Mouse (Mus musculus) embryonic stem cell, embryonic (primary cell): ENCODE results near the gene Ttll8.

Experiments used
- CTCF ChIA-PET, 4 experiments: fragments of 300-600 bp in 2 of 4; fragments of 350-600 bp in 2 of 4; sonication (Branson Sonifier 250); formaldehyde crosslinking; loops; one replicate each; lab custom pipeline; 2022; ENCODE audit warnings: inconsistent platforms in 2 of 4; lab: Charles Lee
- POLR2A ChIA-PET, 4 experiments: fragments of 300-600 bp in 2 of 4; fragments of 350-600 bp in 2 of 4; sonication (Branson Sonifier 250); formaldehyde crosslinking; loops; one replicate each; lab custom pipeline; 2022; ENCODE audit warnings: antibody characterized with exemption in 4 of 4, inconsistent platforms in 1 of 4; lab: Charles Lee

Gene Ttll8

DNA sequence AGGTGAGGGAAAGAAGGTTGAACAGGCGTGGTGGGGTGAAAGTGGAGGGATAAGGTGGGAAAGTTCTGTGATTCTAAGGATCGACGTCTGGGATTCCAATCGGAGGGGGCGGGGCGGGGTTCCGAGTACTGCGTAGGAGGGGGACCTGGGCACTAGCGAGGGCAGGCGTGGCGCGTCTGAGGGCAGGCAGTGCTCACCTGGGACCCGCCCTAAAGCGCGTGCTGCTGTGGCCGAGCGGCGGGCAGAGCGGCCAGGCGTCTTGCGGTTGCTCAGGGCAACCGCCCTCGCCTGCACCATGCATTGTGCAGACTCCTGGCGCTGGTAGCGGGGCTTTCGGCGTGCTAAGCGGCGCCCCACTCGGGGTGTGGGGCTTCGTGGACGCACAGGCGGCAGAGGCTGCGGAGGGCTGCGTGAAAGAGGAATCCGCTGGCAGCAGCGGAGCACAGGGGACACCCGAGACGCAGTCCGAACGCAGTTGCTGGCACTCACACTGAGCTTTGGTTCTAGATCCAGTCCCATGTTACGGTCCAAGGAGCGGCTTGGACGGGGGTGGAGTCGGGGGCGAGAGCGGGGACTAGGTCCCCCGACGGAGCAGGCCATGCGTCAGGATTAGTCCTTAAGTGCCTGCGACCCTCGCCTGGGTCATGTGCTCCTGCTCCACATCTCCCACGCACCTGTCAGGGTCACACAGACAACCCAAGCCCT, at the start of gene Ttll8:
Ttll8 (minus strand) TSS at position 51 of the 705 bp plus-strand sequence.
- ChIA-PET CTCF (interaction anchor here in 1 of 4 experiments (0.7 kb wide), 1 partner anchor 98 kb away, joined by 4 read pairs; no protein-coding TSS in a partner anchor), POLR2A (interaction anchor here in 2 of 4 experiments (0.6 to 1.2 kb wide), 2 partner anchors 106 to 231 kb away, joined by 3 read pairs; no protein-coding TSS in a partner anchor)

DNA sequence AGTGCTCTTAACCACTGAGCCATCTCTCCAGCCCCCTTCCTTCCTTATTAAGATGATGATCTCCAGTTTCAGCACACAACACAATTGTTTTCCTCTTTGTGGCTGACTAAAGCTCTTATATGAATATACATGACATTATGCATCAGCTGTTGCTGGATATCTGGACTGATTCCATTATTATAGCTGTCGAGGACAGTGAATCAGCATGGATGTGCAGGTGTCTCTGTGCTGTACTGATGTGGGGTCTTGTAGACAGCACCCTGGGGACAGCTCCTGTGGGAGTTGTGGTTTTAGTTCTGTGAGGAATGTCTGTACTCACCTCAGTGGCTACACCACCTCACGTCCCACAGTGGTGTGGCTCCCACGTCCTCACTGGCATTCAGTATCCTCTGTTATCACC, 47.0 kb upstream of the Ttll8 start:
- CTCF ChIA-PET: interaction anchor here in 1 of 4 experiments (0.9 kb wide), 1 partner anchor 10 kb away, joined by 3 read pairs; no protein-coding TSS in a partner anchor
- POLR2A ChIA-PET: no interaction called here

DNA sequence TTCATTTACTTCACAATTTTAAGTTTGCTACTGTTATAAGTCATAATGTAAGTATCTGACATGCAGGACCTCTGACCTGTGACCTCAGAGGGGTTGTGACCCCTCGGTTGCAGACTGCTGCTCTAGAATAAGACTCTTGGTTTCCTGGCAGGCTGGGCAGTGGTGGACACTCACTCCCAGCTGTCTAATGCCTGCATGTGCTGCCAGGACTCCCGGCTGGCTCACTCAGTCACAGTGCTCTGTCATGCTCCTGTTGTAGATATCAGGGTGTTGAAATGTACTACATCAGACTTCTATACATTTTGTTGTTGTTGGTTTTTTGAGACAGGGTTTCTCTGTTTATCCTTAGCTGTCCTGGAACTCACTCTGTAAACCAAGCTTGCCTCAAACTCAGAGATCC, 46.1 kb upstream of the Ttll8 start:
- ChIA-PET CTCF (no interaction called here), POLR2A (no interaction called here)

DNA sequence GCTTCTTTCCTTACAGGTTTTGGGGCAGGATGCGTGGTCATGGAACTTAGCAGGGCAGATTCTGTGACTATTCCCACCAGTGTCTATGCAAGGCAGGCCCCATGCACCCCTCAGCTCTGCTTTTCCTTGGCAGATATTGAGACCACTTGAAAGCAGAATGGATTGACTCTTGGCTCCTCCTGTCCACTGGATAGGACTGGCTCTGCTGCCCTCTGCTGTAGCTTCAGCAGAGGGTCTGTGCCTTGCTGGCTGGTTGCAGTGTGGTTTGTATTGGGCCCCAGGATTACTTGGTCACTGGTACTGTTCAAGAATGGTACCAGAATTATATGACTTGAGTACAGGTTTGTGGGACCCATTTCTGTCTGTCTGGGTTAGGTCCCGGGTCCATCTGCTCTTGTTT, 44.9 kb upstream of the Ttll8 start:
- ChIA-PET CTCF (interaction anchor here in 2 of 4 experiments (0.6 to 1.4 kb wide), 3 partner anchors 16 to 224 kb away, joined by 3 to 6 read pairs (median 4); no protein-coding TSS in a partner anchor), POLR2A (interaction anchor here in 2 of 4 experiments (0.6 to 1.2 kb wide), 4 partner anchors 9 to 180 kb away, joined by 3 to 11 read pairs (median 3); partner anchors contain the start of genes Alg12 (in 1 of the 2) and Pim3 (in 1 of the 2))

DNA sequence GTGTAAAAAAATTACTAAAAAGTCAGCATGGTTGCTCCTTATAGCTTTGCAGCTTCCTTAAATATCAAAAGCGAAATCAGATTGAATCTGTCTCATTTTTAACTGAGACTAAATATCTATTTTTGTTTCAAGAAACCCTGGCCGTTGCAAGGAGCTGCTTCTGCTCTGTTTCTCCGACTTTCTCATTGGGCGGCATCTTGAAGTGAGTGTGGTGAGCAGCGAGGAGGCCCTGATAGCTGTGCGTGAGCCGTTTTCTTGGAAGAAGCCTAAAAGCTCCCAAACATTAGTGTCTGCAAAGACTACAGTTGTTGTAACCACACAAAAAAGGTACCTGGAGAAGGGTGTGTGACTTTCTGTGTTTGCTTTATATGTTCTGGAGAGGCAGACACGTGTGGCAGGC, 44.4 kb upstream of the Ttll8 start:
- CTCF ChIA-PET: interaction anchor here in 2 of 4 experiments (0.5 to 1.4 kb wide), 4 partner anchors 15 to 224 kb away, joined by 3 to 6 read pairs (median 4); no protein-coding TSS in a partner anchor
- POLR2A ChIA-PET: interaction anchor here in 1 of 4 experiments (1.0 to 1.2 kb wide), 3 partner anchors 9 to 180 kb away, joined by 3 read pairs; partner anchors contain the start of genes Alg12 and Pim3

DNA sequence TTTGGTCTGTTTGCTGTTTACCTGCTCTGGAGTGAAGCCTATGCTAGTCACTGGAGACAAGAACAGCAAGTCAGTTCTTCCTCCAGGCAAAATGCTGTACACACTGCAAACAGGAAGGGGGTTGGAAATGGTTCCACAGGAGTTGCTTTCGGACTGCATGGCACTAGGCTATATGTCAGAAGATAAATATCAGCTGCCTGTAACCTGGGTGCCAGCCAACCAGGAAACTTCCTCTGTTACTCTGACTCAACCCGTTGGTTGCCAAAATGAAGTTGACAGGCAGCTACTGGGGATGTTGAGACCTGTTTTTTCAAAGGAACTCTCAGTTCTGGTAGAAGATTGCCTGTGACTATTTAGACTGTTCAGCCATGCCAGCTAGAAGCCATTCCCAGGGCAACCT, 35.0 kb upstream of the Ttll8 start:
- ChIA-PET POLR2A (no interaction called here), CTCF (no interaction called here)

DNA sequence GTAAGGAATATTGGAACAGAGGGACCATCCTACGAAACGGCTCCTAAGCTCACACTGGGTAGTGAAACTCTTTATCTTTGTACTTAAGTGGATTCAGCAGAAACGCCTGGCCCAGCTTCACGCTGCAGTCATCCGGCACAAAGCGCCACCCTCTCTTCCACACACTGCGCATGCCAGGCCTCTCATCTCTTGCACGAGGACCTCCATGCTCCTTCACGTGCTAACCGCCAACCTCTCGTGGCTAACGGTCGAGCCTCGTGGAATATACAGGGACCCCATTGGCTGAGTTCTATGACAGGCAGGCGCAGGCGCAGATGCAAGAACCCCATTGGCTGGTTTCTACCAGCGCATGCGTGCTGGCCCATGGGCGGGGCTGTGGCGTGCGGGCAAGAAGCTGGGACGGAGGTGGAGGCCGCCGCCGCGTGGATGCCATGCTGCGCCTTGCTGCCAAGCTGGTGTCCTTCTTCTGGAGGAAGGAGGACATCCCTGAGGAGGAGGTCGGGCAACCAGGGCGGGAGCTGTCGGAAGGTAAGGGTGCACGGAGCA, 28.4 kb upstream of the Ttll8 start, which contains the start of gene Mov10l1:
Mov10l1 (plus strand) TSS at position 376 of the 546 bp plus-strand sequence.
- ChIA-PET POLR2A (interaction anchor here in 3 of 4 experiments (0.6 to 1.0 kb wide), 3 partner anchors 13 to 219 kb away, joined by 3 to 4 read pairs (median 3); partner anchors contain the start of gene Pim3 (in 1 of the 3)), CTCF (interaction anchor here in 3 of 4 experiments (0.9 to 1.5 kb wide), 4 partner anchors 16 to 155 kb away, joined by 3 to 4 read pairs (median 4); no protein-coding TSS in a partner anchor)

DNA sequence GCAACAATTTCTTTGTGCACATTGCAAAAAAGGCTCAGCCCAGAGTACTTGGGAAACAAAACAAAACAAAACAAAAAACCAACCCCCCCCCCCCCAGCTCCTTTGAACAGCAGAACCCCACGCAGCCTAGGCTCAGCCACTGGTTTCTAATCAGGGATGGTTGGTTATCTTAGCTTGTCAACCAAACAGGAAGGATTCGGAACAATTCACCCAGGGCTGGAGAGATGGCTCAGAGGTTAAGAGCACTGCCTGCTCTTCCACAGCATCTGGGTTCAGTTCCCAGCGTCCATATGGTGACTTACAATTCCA, 24.9 kb upstream of the Ttll8 start:
- CTCF ChIA-PET: interaction anchor here in 1 of 4 experiments (0.5 kb wide), 1 partner anchor 148 kb away, joined by 3 read pairs; no protein-coding TSS in a partner anchor
- POLR2A ChIA-PET: no interaction called here

DNA sequence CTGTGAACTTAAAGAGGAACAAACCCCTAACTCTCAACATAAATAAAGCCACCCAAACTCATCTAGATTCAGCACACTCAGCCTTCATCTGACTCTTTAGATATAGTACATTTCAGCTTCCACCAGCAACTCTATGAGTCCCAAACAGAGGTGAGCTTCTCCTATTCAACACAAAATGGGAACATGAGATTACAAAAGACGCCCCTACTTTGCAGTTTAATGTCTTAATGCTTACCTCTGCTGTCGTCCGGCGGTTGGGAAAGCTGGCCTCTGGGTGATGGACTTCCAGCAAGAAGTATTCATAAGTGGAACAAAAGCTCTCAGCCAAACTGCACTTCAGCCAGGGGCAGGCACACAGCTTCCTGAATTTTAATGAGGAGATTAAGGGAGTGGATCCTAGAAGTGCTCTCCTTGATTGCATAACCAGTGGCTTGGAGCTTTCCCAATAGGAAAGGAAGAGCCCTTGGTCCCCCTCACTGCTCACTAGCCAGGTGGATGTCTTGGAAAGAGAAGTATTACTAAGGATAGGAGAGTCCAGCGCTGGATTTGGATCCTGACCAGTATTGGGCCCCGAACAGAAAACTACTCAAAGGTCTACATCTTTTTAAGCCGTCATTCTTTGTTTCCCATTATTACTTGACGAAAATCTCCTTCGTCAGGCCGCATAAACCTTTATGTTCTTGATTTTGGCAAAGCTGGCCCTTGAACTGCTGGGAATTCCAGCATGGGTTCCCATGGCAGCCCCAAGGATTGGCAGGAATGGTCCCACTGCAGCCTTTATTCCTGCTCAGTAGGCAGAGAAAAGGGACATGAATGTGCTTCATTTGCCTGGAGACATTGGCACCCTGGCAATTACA, 24.3 kb upstream of the Ttll8 start, which contains the start of gene Mlc1:
Mlc1 (minus strand) TSS at position 727 of the 857 bp plus-strand sequence.
- POLR2A ChIA-PET: no interaction called here
- CTCF ChIA-PET: no interaction called here

DNA sequence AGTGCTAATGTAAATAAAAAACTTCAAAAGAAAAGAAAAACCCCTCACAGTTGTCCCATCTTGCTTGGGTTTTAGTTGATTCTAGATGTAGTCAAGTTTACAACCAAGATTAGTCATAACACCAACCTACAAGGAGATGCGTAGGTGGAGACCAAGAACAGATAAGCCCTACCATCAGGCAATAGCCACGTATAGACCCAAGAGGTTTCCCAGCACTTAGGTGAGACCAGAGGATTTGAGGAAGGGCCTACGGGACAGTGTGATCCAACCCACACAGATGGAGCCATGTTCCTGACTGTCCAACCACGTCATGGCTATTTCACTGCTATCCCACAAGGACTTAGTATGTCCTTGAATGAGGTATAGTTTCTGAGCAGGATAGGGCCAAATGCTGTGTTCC, 18.1 kb upstream of the Ttll8 start:
- ChIA-PET POLR2A (interaction anchor here in 1 of 4 experiments (0.6 kb wide), 1 partner anchor 220 kb away, joined by 4 read pairs; no protein-coding TSS in a partner anchor), CTCF (no interaction called here)

DNA sequence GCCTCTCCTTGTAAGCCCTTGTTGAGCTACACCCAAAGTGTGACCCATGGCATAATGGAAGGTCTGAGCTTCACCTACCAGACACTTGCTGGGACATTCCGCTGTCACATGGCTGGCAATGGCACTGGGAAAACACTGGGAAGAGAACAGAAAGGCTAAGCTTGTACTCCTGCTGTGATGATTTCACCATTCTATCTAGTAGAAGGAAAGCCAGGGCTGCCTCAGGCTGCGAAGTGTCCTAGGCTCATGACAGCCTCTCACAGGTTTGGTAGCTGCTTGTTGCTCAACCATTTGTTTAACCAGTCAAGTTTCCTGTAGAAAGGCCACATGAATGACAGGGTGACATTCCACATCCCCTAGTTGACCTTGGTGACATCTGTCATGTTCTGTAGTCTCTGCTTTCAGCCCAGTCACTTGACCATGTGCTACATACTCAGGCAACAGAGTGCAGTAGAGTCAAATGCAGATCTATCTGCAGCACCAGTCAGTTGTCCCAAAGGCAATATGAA, 9.9 kb upstream of the Ttll8 start:
- ChIA-PET POLR2A (interaction anchor here in 2 of 4 experiments (0.7 to 1.1 kb wide), 3 partner anchors 100 to 247 kb away, joined by 3 read pairs; partner anchors contain the start of gene Trabd (in 1 of the 2)), CTCF (interaction anchor here in 2 of 4 experiments (0.5 to 0.7 kb wide), 2 partner anchors 42 to 61 kb away, joined by 3 read pairs; no protein-coding TSS in a partner anchor)

DNA sequence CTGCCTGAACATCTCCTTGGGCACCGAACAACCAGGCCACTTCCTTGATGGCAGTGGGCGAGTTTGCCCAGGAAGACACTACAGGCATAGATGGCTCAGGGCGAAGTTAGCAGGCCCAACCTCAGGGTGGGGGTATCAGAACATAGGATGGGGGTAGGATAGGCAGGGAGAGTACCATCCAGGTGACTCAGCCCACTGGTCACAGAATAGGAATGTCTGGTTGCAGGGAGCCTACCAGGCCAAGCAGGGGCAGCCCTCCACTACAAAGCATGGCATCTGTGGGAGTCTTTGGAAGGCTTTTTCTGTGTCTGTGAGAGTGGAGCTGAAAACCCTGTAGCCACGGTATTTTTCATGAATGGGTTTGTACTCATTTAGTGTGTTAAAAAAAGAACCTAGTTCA, 3.3 kb upstream of the Ttll8 start:
- POLR2A ChIA-PET: no interaction called here

DNA sequence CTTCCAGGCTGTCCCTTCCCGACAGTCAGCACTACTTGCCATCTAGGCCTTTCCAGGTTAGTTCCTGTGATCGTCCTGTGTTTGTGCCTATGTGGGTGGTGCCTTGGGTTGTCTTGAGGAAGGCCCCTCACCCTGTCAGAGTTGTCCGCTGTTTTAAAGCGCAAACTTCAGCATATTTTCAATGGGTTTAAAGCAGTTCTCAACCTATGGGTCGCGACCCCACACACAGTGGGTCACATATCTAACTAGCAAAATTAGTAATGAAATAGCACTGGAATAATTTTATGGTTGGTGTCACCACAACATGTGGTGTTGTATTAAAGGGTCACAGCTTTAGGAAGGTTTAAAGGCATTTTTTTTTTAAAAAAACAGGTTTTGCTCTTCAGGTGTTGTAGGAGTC, 1.1 kb upstream of the Ttll8 start:
- ChIA-PET POLR2A (interaction anchor here in 1 of 4 experiments (0.6 kb wide), 1 partner anchor 230 kb away, joined by 3 read pairs; no protein-coding TSS in a partner anchor), CTCF (interaction anchor here in 1 of 4 experiments (0.6 kb wide), 1 partner anchor 256 kb away, joined by 3 read pairs; the partner anchor contains the start of gene Ppp6r2)

More for the DNA sequence above, 3.3 kb upstream of the Ttll8 start:
- CTCF ChIA-PET: interaction anchor here in 1 of 4 experiments (0.6 kb wide), 1 partner anchor 74 kb away, joined by 3 read pairs; no protein-coding TSS in a partner anchor

DNA sequence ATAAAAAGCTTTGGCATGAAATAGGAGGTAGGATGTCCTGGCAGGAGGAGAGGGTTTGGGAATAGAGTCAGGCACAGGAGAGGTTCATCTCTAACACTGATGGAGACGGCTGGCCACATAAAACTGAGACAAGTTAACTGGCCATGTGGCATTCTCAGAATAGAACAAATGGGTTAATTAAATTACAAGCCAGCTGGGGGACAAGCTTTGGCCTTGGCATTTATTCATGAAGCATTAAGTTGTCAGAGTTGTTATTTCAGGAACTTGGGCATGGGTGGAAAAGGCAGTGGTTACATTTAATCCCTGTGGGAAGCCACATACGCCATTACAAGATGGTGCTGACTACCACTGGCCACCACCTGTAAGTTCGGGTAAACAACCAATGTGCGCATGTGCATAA, 3.0 kb downstream of the Ttll8 start:
- CTCF ChIA-PET: no interaction called here

DNA sequence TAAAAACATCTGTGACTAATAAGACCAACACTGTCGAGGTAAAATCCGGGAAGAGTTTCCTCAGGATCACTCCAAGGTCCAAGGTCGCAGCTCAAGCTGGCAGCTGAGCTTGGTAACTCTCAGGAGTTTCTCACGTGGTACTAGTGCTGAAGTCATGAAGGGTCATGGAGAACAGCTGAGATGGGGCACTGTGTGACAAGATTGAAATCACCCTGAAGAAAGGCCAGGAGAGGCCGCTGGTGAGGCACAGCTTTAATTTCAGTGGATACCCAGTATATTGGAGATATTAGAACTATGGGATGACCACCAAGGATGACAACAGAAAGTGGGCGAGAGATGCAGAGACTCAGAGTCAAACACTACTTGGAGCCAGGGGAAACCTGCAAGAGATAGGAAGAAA, 7.4 kb downstream of the Ttll8 start:
- CTCF ChIA-PET: interaction anchor here in 3 of 4 experiments (0.6 to 1.1 kb wide), 3 partner anchors 25 to 119 kb away, joined by 3 read pairs; no protein-coding TSS in a partner anchor
- POLR2A ChIA-PET: interaction anchor here in 1 of 4 experiments (0.9 kb wide), 1 partner anchor 79 kb away, joined by 4 read pairs; no protein-coding TSS in a partner anchor

More for the DNA sequence above, 3.0 kb downstream of the Ttll8 start:
- POLR2A ChIA-PET: interaction anchor here in 1 of 4 experiments (1.2 kb wide), 1 partner anchor 89 kb away, joined by 5 read pairs; the partner anchor contains the start of gene Pim3

DNA sequence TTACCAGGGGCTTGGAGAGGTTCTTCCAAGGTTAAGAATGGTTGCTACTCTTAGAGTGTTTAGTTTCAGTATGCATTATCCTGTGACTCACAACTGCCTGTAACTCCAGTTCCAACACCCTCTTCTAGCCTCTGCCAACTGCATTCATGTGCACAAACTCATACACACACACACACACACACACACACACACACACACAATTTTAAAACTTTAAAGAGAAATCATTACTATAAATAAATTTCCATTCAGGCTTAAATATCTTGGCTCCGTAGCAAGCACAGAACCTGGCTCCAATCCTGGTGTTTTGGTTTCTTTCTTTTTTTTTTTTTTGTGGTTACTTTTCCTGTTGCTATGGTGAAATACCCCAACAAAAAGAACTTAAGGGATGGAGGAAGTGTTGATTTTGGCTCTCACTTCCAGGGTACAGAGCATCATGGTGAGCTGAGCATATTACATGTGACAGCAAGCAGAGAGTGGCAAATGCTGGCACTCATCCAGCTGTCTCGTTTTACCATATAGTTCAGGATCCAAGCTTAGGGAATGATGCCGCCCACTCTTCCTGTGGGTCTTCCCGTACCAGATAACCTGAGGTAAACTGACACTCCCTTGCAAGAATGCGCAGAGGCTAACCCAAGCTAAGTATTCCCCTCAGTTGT, 10.2 kb downstream of the Ttll8 start:
- ChIA-PET POLR2A (interaction anchor here in 1 of 4 experiments (0.6 kb wide), 2 partner anchors 123 to 428 kb away, joined by 3 to 4 read pairs; no protein-coding TSS in a partner anchor), CTCF (interaction anchor here in 1 of 4 experiments (0.7 kb wide), 1 partner anchor 325 kb away, joined by 3 read pairs; no protein-coding TSS in a partner anchor)

DNA sequence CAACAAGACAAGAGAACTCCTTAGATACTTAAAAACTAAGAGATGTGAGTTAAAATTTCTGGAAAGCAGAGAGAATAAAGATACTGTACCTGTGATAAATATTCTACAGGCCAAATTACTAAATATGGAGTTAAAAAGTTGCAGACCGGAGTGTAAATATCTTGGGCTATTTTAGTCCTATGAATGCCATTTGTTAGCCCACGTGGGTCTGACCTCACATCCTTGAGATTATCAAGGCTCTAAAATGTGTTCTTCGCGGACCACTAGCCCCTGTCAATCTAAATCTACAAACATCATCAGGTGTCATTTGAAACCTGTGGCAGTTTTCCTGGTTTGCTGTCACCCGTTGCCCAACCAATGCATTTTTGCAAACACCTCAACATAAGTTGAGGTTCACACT, 11.4 kb downstream of the Ttll8 start:
- POLR2A ChIA-PET: no interaction called here

More for the DNA sequence above, 11.4 kb downstream of the Ttll8 start:
- CTCF ChIA-PET: no interaction called here
